Mouse (Mus musculus) megakaryocyte progenitor cell, adult 5-6 weeks (primary cell): ENCODE measurements around the gene Gnl3. TPM values are rescaled to one million over a fixed set of nuclear protein-coding genes. Genes with fewer than 3 reads are reported as not detected.

Experiments used
- total RNA-seq, 2 experiments: library from RNA; stranded (forward) in 1 of 2; stranded (reverse) in 1 of 2; fragments of 157-497, 149-512 nt in 1 of 2; fragments of 200-1000 nt in 1 of 2; gene quantifications; 2 replicates each; pipeline versions ENCODE4 v1.2.3 to v1.2.4; 2015 to 2017

The Gnl3 gene
- total RNA-seq, 2 experiments from 2014 or later, result 301 to 481 TPM

Other genes starting within 250 kb of the Gnl3 start
- 7.1 and 10.9 TPM in 2 replicates for gene Tmem110, start 193.6 kb downstream of the Gnl3 start, total RNA-seq (2015)
- 6.4 and 9.8 TPM in 2 replicates for gene Tmem110, start 193.6 kb downstream of the Gnl3 start, total RNA-seq (2017)
- gene Mustn1, start 140.0 kb downstream of the Gnl3 start, total RNA-seq (2015), result 0.47 and 0.49 TPM in 2 replicates
- gene Mustn1, start 140.0 kb downstream of the Gnl3 start, total RNA-seq (2017), result 0.27 and 0.50 TPM in 2 replicates
- not detected in 2 replicates for gene Itih4, start 132.7 kb downstream of the Gnl3 start, total RNA-seq (2015)
- gene Itih4, start 132.7 kb downstream of the Gnl3 start, total RNA-seq (2017), result not detected in 2 replicates
- not detected in 2 replicates for gene Itih3, start 95.4 kb downstream of the Gnl3 start, total RNA-seq (2015)
- not detected in 2 replicates for gene Itih3, start 95.4 kb downstream of the Gnl3 start, total RNA-seq (2017)
- gene Itih1, start 75.9 kb downstream of the Gnl3 start, total RNA-seq (2015), result not detected in 2 replicates
- not detected in 2 replicates for gene Itih1, start 75.9 kb downstream of the Gnl3 start, total RNA-seq (2017)
- gene Nek4, start 67.8 kb downstream of the Gnl3 start, total RNA-seq (2015), result 8.5 and 8.8 TPM in 2 replicates
- 12.2 and 13.8 TPM in 2 replicates for gene Nek4, start 67.8 kb downstream of the Gnl3 start, total RNA-seq (2017)
- gene Glt8d1, start 17.8 kb downstream of the Gnl3 start, total RNA-seq (2015), result 54.2 and 64.4 TPM in 2 replicates
- 29.2 and 37.7 TPM in 2 replicates for gene Glt8d1, start 17.8 kb downstream of the Gnl3 start, total RNA-seq (2017)
- 257 and 280 TPM in 2 replicates for gene Spcs1, start 17.5 kb downstream of the Gnl3 start, total RNA-seq (2015)
- gene Spcs1, start 17.5 kb downstream of the Gnl3 start, total RNA-seq (2017), result 105 TPM in 2 replicates
- gene Pbrm1, start within 50 bp of the Gnl3 start, total RNA-seq (2015), result 75.4 and 82.4 TPM in 2 replicates
- 52.3 and 80.5 TPM in 2 replicates for gene Pbrm1, start within 50 bp of the Gnl3 start, total RNA-seq (2017)
- gene Smim4, start 109.8 kb upstream of the Gnl3 start, total RNA-seq (2015), result 93.8 and 125 TPM in 2 replicates
- gene Smim4, start 109.8 kb upstream of the Gnl3 start, total RNA-seq (2017), result 45.3 and 89.8 TPM in 2 replicates
- gene Nt5dc2, start 111.9 kb upstream of the Gnl3 start, total RNA-seq (2015), result 90.7 and 110 TPM in 2 replicates
- gene Nt5dc2, start 111.9 kb upstream of the Gnl3 start, total RNA-seq (2017), result 136 and 153 TPM in 2 replicates
- gene Stab1, start 149.5 kb upstream of the Gnl3 start, total RNA-seq (2015), result 3.2 and 6.7 TPM in 2 replicates
- 0.44 and 0.87 TPM in 2 replicates for gene Stab1, start 149.5 kb upstream of the Gnl3 start, total RNA-seq (2017)
- gene Tnnc1, start 189.2 kb upstream of the Gnl3 start, total RNA-seq (2015), result 0.94 TPM in 1 of 2 replicates, not detected in the other
- gene Tnnc1, start 189.2 kb upstream of the Gnl3 start, total RNA-seq (2017), result 0.54 and 0.87 TPM in 2 replicates
- 94.2 and 113 TPM in 2 replicates for gene Nisch, start 197.8 kb upstream of the Gnl3 start, total RNA-seq (2015)
- 69.7 and 88.2 TPM in 2 replicates for gene Nisch, start 197.8 kb upstream of the Gnl3 start, total RNA-seq (2017)
- gene Sema3g, start 198.7 kb upstream of the Gnl3 start, total RNA-seq (2015), result 0.02 TPM in 1 of 2 replicates, not detected in the other
- 0.04 TPM in 1 of 2 replicates, not detected in the other for gene Sema3g, start 198.7 kb upstream of the Gnl3 start, total RNA-seq (2017)
- gene Phf7, start 232.2 kb upstream of the Gnl3 start, total RNA-seq (2015), result 14.9 and 16.4 TPM in 2 replicates
- 9.0 and 11.4 TPM in 2 replicates for gene Phf7, start 232.2 kb upstream of the Gnl3 start, total RNA-seq (2017)
- gene Bap1, start 232.3 kb upstream of the Gnl3 start, total RNA-seq (2015), result 24.9 and 27.2 TPM in 2 replicates
- gene Bap1, start 232.3 kb upstream of the Gnl3 start, total RNA-seq (2017), result 36.3 and 46.4 TPM in 2 replicates